13 mouse cellular contexts compared by ENCODE assay signal in the genomic region with DNA sequence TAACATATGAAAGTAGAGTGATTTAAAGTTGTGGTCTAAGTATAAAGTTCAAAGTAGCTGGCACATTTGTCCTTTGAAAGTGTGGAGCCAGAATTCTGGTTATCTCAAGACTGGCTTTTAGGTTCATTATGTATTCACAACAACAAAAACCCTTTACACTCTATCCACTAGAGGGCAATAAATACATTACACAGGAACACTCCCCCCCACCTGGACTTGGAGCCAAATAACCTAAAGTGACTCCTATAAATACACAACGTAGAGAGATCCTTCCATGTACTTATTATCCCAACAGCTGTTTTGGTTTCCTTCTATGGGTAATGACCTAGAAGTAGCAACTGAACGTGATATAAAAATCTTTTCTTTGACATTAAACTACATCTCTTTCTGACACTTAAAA.
DNase-seq lines count a peak whose midpoint lies in the region; ATAC-seq and TF ChIP-seq lines count a peak whose summit lies in the region.
"Had no signal": no experiment of that assay in that cellular context is flagged by ENCODE, and none has a peak within 500 bp of the region (broad histone marks: within the 10 kb centered on the region; RNA-seq: fewer than 3 reads in every experiment).

No protein-coding gene starts in this region.

- H3K4me2 ChIP-seq in intestine, postnatal 0 days (replicated peaks; ENCODE audit: low read depth): no peak overlapping the region
- no peak overlapping the region for H3K4me2 ChIP-seq in intestine, embryonic 16.5 days (ENCODE audit: low read depth, low read length)
- no peak overlapping the region for H3K4me2 ChIP-seq in midbrain, postnatal 0 days (ENCODE audit: low read depth, low read length, poor library complexity, severe bottlenecking)
- no peak overlapping the region for H3K4me2 ChIP-seq in midbrain, embryonic 13.5 days (replicated peaks)
- no peak overlapping the region for H3K4me2 ChIP-seq in kidney, embryonic 16.5 days (replicated peaks; ENCODE audit: low read depth, low read length)
- H3K4me2 ChIP-seq: forebrain, embryonic 12.5 days; intestine, embryonic 15.5 days had no signal

- peak; percentile 37 for TF ChIP-seq CTCF in intestine, postnatal 0 days (IDR thresholded peaks at IDR 0.05; ENCODE audit: low read depth)
- peak; percentile 35; the same call in 1 of the 2 replicates for TF ChIP-seq CTCF in midbrain, postnatal 0 days (IDR thresholded peaks at IDR 0.05)

- peak; percentile 4 for DNase-seq in midbrain, postnatal 0 days (ENCODE audit: low spot score)
- DNase-seq in brain, adult 2 months (ENCODE audit: low read depth, low spot score): peak; percentile 36
- DNase-seq in telencephalon, adult 2 months (ENCODE audit: low read depth, low spot score): peak; percentile 5
- DNase-seq in kidney, adult 11 months: no peak
- DNase-seq: adrenal gland, postnatal 10 days; heart, postnatal 14 days; lung, postnatal 36 days had no signal

- ATAC-seq in intestine, postnatal 0 days: no peak
- no peak for ATAC-seq in intestine, embryonic 16.5 days
- no peak for ATAC-seq in midbrain, postnatal 0 days (ENCODE audit: low FRiP score)
- ATAC-seq in midbrain, embryonic 13.5 days: no peak
- ATAC-seq in kidney, embryonic 16.5 days (ENCODE audit: low FRiP score, low TSS enrichment): no peak
- ATAC-seq: intestine, embryonic 15.5 days had no signal

- H3K4me3 ChIP-seq in intestine, postnatal 0 days (ENCODE audit: low read depth, low read length): no peak overlapping the region
- H3K4me3 ChIP-seq in intestine, embryonic 16.5 days (ENCODE audit: low read length): no peak overlapping the region
- H3K4me3 ChIP-seq in midbrain, postnatal 0 days (ENCODE audit: low read depth, low read length): no peak overlapping the region
- no peak overlapping the region for H3K4me3 ChIP-seq in midbrain, embryonic 13.5 days (replicated peaks)
- no peak overlapping the region for H3K4me3 ChIP-seq in kidney, embryonic 16.5 days (ENCODE audit: low read length)
- H3K4me3 ChIP-seq: forebrain, embryonic 12.5 days; intestine, embryonic 15.5 days had no signal

- H3K9ac ChIP-seq in intestine, postnatal 0 days (ENCODE audit: low read depth, low read length): no peak overlapping the region
- no peak overlapping the region for H3K9ac ChIP-seq in intestine, embryonic 16.5 days (ENCODE audit: low read depth, low read length)
- no peak overlapping the region for H3K9ac ChIP-seq in midbrain, postnatal 0 days (replicated peaks; ENCODE audit: low read length, poor library complexity, severe bottlenecking)
- H3K9ac ChIP-seq in midbrain, embryonic 13.5 days (replicated peaks): no peak overlapping the region
- no peak overlapping the region for H3K9ac ChIP-seq in kidney, embryonic 16.5 days (replicated peaks; ENCODE audit: low read length)
- H3K9ac ChIP-seq: forebrain, embryonic 12.5 days; intestine, embryonic 15.5 days had no signal

- H3K36me3 ChIP-seq in intestine, postnatal 0 days (ENCODE audit: control insufficient read depth, insufficient read depth): no peaks in the 10 kb centered on the region
- no peaks in the 10 kb centered on the region for H3K36me3 ChIP-seq in intestine, embryonic 16.5 days (ENCODE audit: control insufficient read depth, insufficient read depth, low read length)
- no peaks in the 10 kb centered on the region for H3K36me3 ChIP-seq in midbrain, postnatal 0 days (ENCODE audit: insufficient read depth, low read length)
- H3K36me3 ChIP-seq in midbrain, embryonic 13.5 days: no peaks in the 10 kb centered on the region
- no peaks in the 10 kb centered on the region for H3K36me3 ChIP-seq in kidney, embryonic 16.5 days (ENCODE audit: insufficient read depth, low read length)
- H3K36me3 ChIP-seq: forebrain, embryonic 12.5 days; intestine, embryonic 15.5 days had no signal

- no peaks in the 10 kb centered on the region for H3K27me3 ChIP-seq in intestine, postnatal 0 days (replicated peaks; ENCODE audit: control insufficient read depth, insufficient read depth, low read length)
- no peaks in the 10 kb centered on the region for H3K27me3 ChIP-seq in intestine, embryonic 16.5 days (replicated peaks; ENCODE audit: control insufficient read depth, insufficient read depth, low read length)
- H3K27me3 ChIP-seq in midbrain, postnatal 0 days (ENCODE audit: insufficient read depth, low read length): no peaks in the 10 kb centered on the region
- no peaks in the 10 kb centered on the region for H3K27me3 ChIP-seq in midbrain, embryonic 13.5 days
- peaks cover 4% of the 10 kb centered on the region; the same call in 1 of the 2 replicates for H3K27me3 ChIP-seq in kidney, embryonic 16.5 days (ENCODE audit: insufficient read depth, low read length)
- H3K27me3 ChIP-seq: intestine, embryonic 15.5 days had no signal

- WGBS in intestine, postnatal 0 days: 30% methylated on average over 2 of the region's 2 CpGs
- 41% methylated on average over 2 of the region's 2 CpGs for WGBS in intestine, embryonic 16.5 days
- 39% methylated on average over 2 of the region's 2 CpGs for WGBS in midbrain, postnatal 0 days
- 59% methylated on average over 2 of the region's 2 CpGs for WGBS in midbrain, embryonic 13.5 days
- WGBS in kidney, embryonic 16.5 days: 34% methylated on average over 2 of the region's 2 CpGs

- no peaks in the 10 kb centered on the region for H3K9me3 ChIP-seq in intestine, postnatal 0 days (ENCODE audit: control insufficient read depth)
- no peaks in the 10 kb centered on the region for H3K9me3 ChIP-seq in intestine, embryonic 16.5 days (ENCODE audit: control insufficient read depth, low read length)
- H3K9me3 ChIP-seq in midbrain, postnatal 0 days (ENCODE audit: low read length): no peaks in the 10 kb centered on the region
- no peaks in the 10 kb centered on the region for H3K9me3 ChIP-seq in midbrain, embryonic 13.5 days
- H3K9me3 ChIP-seq in kidney, embryonic 16.5 days (ENCODE audit: low read length): no peaks in the 10 kb centered on the region
- H3K9me3 ChIP-seq: forebrain, embryonic 12.5 days; intestine, embryonic 15.5 days had no signal

- H3K27ac ChIP-seq in intestine, postnatal 0 days (ENCODE audit: low read depth, low read length): no peak overlapping the region
- H3K27ac ChIP-seq in intestine, embryonic 16.5 days (ENCODE audit: low read length): no peak overlapping the region
- H3K27ac ChIP-seq in midbrain, postnatal 0 days (ENCODE audit: low read depth, low read length): no peak overlapping the region
- no peak overlapping the region for H3K27ac ChIP-seq in midbrain, embryonic 13.5 days
- H3K27ac ChIP-seq in kidney, embryonic 16.5 days (ENCODE audit: low read length): no peak overlapping the region
- H3K27ac ChIP-seq: forebrain, embryonic 12.5 days; intestine, embryonic 15.5 days had no signal

- H3K4me1 ChIP-seq in intestine, postnatal 0 days (replicated peaks; ENCODE audit: control insufficient read depth, insufficient read depth, low read length): no peaks in the 10 kb centered on the region
- H3K4me1 ChIP-seq in intestine, embryonic 16.5 days (ENCODE audit: control insufficient read depth, insufficient read depth, low read length): no peaks in the 10 kb centered on the region
- H3K4me1 ChIP-seq in midbrain, postnatal 0 days (ENCODE audit: insufficient read depth, low read length): no peaks in the 10 kb centered on the region
- no peaks in the 10 kb centered on the region for H3K4me1 ChIP-seq in midbrain, embryonic 13.5 days (replicated peaks)
- no peaks in the 10 kb centered on the region for H3K4me1 ChIP-seq in kidney, embryonic 16.5 days (ENCODE audit: insufficient read depth, low read length)
- H3K4me1 ChIP-seq: forebrain, embryonic 12.5 days; intestine, embryonic 15.5 days had no signal
